Mouse (Mus musculus) testis, adult 2 months (tissue): ENCODE results near the gene Odr4. TPM values are rescaled to one million over a fixed set of nuclear protein-coding genes. Genes with fewer than 3 reads are reported as not detected.

Experiments
- H3K27ac ChIP-seq: fragments of 200-500 bp; 2 replicates; pipeline ENCODE4 v1.5.1; 2012; ENCODE audit warnings: low read depth, low read length; ENCODE audit not compliant: control insufficient read depth, insufficient read depth
- H3K27me3 ChIP-seq: fragments of 200-500 bp; 2 replicates; pipeline ENCODE4 v1.6.1; 2012; ENCODE audit warnings: mild to moderate bottlenecking, low read length, moderate library complexity; ENCODE audit not compliant: control insufficient read depth, insufficient read depth
- H3K36me3 ChIP-seq: fragments of 200-500 bp; 2 replicates; pipeline ENCODE4 v1.6.1; 2012; ENCODE audit warnings: mild to moderate bottlenecking, low read length; ENCODE audit not compliant: control insufficient read depth, insufficient read depth
- H3K4me1 ChIP-seq: fragments of 200-500 bp; 2 replicates; pipeline ENCODE4 v1.6.1; 2012; ENCODE audit warnings: low read length; ENCODE audit not compliant: control insufficient read depth, insufficient read depth
- H3K4me3 ChIP-seq: fragments of 200-500 bp; 2 replicates; pipeline ENCODE4 v1.5.1; 2012; ENCODE audit warnings: low read depth, mild to moderate bottlenecking, low read length, moderate library complexity, mixed read lengths; ENCODE audit not compliant: control insufficient read depth
- CTCF ChIP-seq: fragments of 200-500 bp; IDR thresholded peaks from 2 replicates; pipeline ENCODE4 v1.5.1; 2012; ENCODE audit warnings: low read depth, mild to moderate bottlenecking, inconsistent platforms, low read length, moderate library complexity; ENCODE audit not compliant: control insufficient read depth, insufficient read depth, insufficient replicate concordance
- POLR2A ChIP-seq: fragments of 200-500 bp; IDR thresholded peaks from 2 replicates; pipeline ENCODE4 v1.6.1; 2012; ENCODE audit warnings: low read depth, mild to moderate bottlenecking, inconsistent platforms, low read length, moderate library complexity; ENCODE audit not compliant: control insufficient read depth
- polyA plus RNA-seq: library from polyadenylated mRNA; depleted of rRNA; stranded (reverse); fragments of >200 nt; gene quantifications from 2 replicates; pipeline ENCODE4 v1.2.3, GENCODE M21; 2012

Gene Odr4
- polyA plus RNA-seq, 1 experiment = 4.2 TPM

DNA sequence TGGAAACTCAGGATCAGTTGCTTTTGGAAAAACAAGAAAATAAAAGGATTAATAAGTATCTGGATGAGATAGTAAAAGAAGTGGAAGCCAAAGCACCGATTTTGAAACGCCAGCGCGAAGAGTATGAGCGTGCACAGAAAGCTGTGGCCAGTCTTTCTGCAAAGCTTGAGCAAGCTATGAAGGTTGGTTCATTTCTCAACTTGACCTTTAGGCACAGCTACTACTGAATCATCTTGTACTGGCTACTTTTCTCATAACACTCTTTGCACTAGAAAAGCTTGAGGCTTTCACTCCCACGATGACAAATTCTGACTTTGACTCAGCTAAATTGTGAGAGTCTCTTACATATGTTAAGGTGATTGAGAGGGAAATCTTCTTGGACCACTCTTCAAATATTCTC lies 17.1 kb upstream of the Odr4 start:
- no peaks in the 10 kb centered on the region for H3K27me3 ChIP-seq
- peaks cover 9% of the 10 kb centered on the region for H3K36me3 ChIP-seq
- TF ChIP-seq CTCF (no peak), POLR2A (no peak)
- H3K27ac ChIP-seq = no peak overlapping the region
- no peak overlapping the region for H3K4me3 ChIP-seq
- no peaks in the 10 kb centered on the region for H3K4me1 ChIP-seq

DNA sequence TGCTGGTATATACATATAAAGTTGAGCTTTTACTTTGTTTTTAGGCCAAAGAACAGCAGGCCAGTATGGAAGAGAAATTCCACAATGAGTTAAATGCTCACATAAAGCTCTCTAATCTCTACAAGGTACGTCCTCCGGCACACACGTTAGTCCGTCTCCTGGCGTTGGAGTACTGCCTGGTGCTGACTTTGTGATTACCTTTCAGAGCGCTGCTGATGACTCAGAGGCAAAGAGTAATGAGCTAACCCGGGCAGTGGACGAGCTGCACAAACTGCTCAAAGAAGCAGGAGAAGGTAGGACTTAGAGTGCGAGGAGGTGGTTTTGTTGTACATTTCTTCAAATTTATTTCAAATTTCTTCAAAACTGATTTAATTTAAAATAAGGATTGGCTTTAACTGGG lies 14.4 kb upstream of the Odr4 start:
- H3K27ac ChIP-seq = no peak overlapping the region
- H3K36me3 ChIP-seq = peaks cover 4% of the 10 kb centered on the region
- TF ChIP-seq CTCF = no peak
- TF ChIP-seq POLR2A = no peak
- H3K4me3 ChIP-seq = no peak overlapping the region
- H3K27me3 ChIP-seq = no peaks in the 10 kb centered on the region
- no peaks in the 10 kb centered on the region for H3K4me1 ChIP-seq

DNA sequence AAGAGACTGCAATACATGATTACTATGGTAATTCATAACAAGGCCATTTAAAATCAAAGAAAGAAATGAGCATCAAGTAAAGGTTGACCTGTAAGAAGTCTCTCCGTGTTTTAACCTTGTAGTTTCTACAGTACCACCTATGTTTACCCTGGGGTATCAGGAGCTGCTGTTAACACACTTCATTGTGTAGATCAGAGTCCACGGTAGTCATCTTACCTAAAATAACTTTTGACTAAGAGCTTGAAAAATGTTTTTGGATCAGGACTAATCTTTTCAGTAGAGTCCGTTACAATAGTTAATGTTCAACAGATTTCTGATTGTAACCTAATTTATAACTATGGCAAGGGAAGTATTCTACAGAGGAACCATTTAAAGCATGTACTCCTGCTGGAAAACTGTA lies 11.7 kb upstream of the Odr4 start:
- H3K36me3 ChIP-seq = peaks cover 3% of the 10 kb centered on the region
- no peaks in the 10 kb centered on the region for H3K27me3 ChIP-seq
- H3K4me3 ChIP-seq = no peak overlapping the region
- H3K4me1 ChIP-seq = no peaks in the 10 kb centered on the region
- no peak overlapping the region for H3K27ac ChIP-seq
- TF ChIP-seq CTCF (no peak), POLR2A (no peak)

DNA sequence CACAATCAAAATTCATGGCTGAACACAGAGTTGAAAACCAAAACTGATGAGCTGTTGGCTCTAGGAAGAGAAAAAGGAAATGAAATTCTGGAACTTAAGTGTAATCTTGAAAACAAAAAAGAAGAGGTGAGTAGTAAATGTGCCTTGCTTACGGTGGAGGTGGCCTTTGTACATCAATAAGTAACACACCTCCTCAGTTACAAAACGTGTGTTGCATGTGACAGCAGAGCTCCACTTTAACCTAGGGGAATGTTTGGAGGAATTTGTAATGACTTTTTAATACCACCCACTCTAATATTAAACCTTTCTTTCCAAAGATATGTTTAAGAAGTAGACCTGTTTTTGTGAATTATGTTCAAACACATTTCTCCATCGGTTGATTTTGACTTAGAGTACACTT lies 11.0 kb upstream of the Odr4 start:
- Histone ChIP-seq H3K36me3 (peaks cover 3% of the 10 kb centered on the region), H3K4me3 (no peak overlapping the region), H3K4me1 (no peaks in the 10 kb centered on the region), H3K27ac (no peak overlapping the region), H3K27me3 (no peaks in the 10 kb centered on the region)
- TF ChIP-seq POLR2A (no peak), CTCF (no peak)

DNA sequence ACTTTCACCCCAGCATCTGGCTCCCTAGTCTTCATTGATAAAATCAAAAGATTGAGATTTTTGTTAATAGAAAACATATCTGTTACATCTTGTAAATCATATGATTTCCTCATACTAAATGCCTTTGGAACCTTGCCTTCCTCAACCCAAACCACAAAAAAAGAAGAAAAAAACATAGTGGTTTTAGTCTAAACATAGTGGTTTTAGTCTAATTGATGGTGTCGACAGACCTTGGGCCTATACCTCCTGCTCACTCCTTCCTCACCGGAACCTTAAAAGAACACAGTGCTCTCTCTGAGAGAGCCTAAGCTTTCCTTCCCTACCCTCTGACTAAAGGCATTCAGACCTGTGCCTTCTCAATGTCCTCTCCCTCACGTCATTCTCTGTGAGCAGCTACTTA lies 3.1 kb upstream of the Odr4 start:
- Histone ChIP-seq H3K27me3 (no peaks in the 10 kb centered on the region), H3K4me3 (no peak overlapping the region), H3K27ac (no peak overlapping the region), H3K36me3 (no peaks in the 10 kb centered on the region), H3K4me1 (no peaks in the 10 kb centered on the region; the same call in 1 of the 2 replicates)
- no peak for TF ChIP-seq CTCF
- no peak for TF ChIP-seq POLR2A

DNA sequence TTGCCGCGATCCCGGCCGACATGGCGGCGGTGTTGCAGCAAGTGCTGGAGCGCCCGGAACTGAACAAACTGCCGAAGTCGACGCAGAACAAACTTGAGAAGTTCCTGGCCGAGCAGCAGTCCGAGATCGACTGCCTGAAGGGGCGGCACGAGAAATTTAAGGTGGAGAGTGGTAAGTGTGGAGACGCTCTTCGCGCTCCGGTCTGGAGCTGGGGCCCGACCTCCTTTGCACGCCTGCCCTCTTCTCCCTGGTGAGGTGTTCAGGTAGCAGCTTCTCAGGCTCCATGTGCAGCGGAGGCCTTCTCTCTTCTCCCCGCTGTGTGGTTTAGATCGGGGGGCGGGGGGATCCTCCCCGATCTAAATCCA lies 590 bp upstream of the Odr4 start:
- TF ChIP-seq POLR2A (peak; percentile 6; the same call in 1 of the 2 replicates), CTCF (no peak)
- Histone ChIP-seq H3K27ac (peak overlapping the region; percentile 99), H3K4me3 (peak overlapping the region; percentile 97), H3K4me1 (no peaks in the 10 kb centered on the region; the same call in 1 of the 2 replicates), H3K27me3 (no peaks in the 10 kb centered on the region), H3K36me3 (no peaks in the 10 kb centered on the region)

DNA sequence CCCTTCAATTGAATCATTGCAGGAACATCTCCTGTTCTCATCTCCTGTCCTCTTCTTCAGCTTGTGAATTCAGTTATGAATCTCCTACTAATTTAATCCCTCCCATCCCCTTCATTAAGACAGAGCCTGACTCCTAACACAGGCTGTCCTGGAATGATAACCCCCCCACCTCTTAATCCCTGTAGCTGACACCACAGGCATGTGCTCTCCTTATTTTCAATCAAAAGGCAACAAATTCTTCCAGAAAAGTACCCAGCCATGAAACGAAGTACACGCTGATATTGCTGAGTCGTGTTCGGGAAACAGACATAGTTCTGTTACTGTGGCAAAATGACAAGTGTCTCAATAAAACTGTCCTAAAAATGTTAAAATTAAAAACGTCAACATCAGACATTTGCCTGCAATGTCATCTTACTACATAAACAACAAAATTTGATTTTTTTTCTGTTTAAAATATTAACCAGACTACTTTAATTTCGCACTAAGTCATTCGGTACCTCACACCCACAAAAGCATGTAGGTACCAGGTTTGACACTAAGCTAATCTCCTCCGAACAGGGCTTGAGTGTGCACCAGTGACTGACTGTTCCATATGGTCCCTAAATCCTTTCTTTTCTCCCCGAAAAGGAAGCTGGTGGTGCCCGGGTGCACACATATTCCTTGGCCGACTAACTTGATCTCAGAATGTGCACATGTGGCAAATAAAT lies 796 bp downstream of the Odr4 start:
- peak overlapping the region; percentile 99 for H3K27ac ChIP-seq
- TF ChIP-seq POLR2A = no peak
- TF ChIP-seq CTCF = no peak

More for the DNA sequence above, 796 bp downstream of the Odr4 start:
- H3K4me3 ChIP-seq = peak overlapping the region; percentile 97
- H3K36me3 ChIP-seq = no peaks in the 10 kb centered on the region
- H3K27me3 ChIP-seq = no peaks in the 10 kb centered on the region
- H3K4me1 ChIP-seq = no peaks in the 10 kb centered on the region; the same call in 1 of the 2 replicates
